Mouse (Mus musculus): ENCODE measurements around the gene Egflam. TPM values are rescaled to one million over a fixed set of nuclear protein-coding genes. Genes with fewer than 3 reads are reported as not detected.

Egflam gene
- total and polyA plus RNA-seq, 3 experiments, result not detected

- H3K9me3 ChIP-seq (replicated peaks; ENCODE audit: low read length), result no peaks in the 10 kb centered on the region
- peak; percentile 2 for DNase-seq (ENCODE audit: extremely low read depth)
- H3K36me3 ChIP-seq (replicated peaks in 1 of 2; ENCODE audit: control insufficient read depth in 1 of 2, insufficient read depth in 1 of 2, low read length in 1 of 2), result no peaks in the 10 kb centered on the region
- TF ChIP-seq POLR2A (IDR thresholded peaks at IDR 0.05; ENCODE audit: low read depth, low read length) (no peak), JUN (IDR thresholded peaks at IDR 0.05; ENCODE audit: insufficient read depth, low read depth, low read length) (no peak), MEF2A (IDR thresholded peaks at IDR 0.05; ENCODE audit: borderline replicate concordance, low read depth, low read length) (no peak), MYC (IDR thresholded peaks at IDR 0.05; ENCODE audit: low read depth, low read length) (no peak), ELF1 (IDR thresholded peaks at IDR 0.05; ENCODE audit: low read depth, low read length) (no peak), CHD1 (IDR thresholded peaks at IDR 0.05; ENCODE audit: low read depth, low read length) (no peak), ZNF384 (IDR thresholded peaks at IDR 0.05; ENCODE audit: low read depth, low read length) (no peak), ETS1 (conservative IDR thresholded peaks at IDR 0.05; ENCODE audit: low read depth, low read length) (no peak), CHD2 (IDR thresholded peaks at IDR 0.05; ENCODE audit: low read length) (no peak), USF2 (conservative IDR thresholded peaks at IDR 0.05; ENCODE audit: low read depth, low read length) (no peak)
- dilution Hi-C loops (cut with MboI; ENCODE audit: extremely low pct_ligation_motif_present, extremely low pct_unique_long_range_greater_than_20kb, low sequenced_read_pairs) (no loop called here), in situ Hi-C loops (cut with MboI; ENCODE audit: low pct_ligation_motif_present, low pct_unique_long_range_greater_than_20kb, low sequenced_read_pairs) (no loop called here)
- no peak overlapping the region for H3K9ac ChIP-seq (ENCODE audit: insufficient read depth, low read depth)
- H3K27me3 ChIP-seq (replicated peaks), result peaks cover 81% of the 10 kb centered on the region
- H3K27ac ChIP-seq (ENCODE audit: insufficient read depth, low read depth), result no peak overlapping the region
- H3K4me3 ChIP-seq (replicated peaks in 1 of 3; ENCODE audit: low read depth in 2 of 3, low read length in 2 of 3, poor library complexity in 1 of 3), result no peak overlapping the region
- H3K4me2 ChIP-seq (ENCODE audit: insufficient read depth, low read depth, poor library complexity, severe bottlenecking), result no peak overlapping the region
- 0 out of 4 replicates have a peak, but pooled peaks cover 2 to 3% of the 10 kb centered on the region in 2 experiments for H3K4me1 ChIP-seq (ENCODE audit: control insufficient read depth in 1 of 2, insufficient read depth in 2 of 2)
- no peaks in the 10 kb centered on the region for H3K79me2 ChIP-seq (replicated peaks; ENCODE audit: control insufficient read depth, extremely low read depth, insufficient read depth, poor library complexity, severe bottlenecking)
Measured at GRCm38 (mm10) chr15:7187682-7188081, 210.5 kb downstream of the Egflam start.

GRCm38 (mm10) chr15:7180576-7180975 lies 217.6 kb downstream of the Egflam start:
- dilution Hi-C loops (cut with MboI; ENCODE audit: extremely low pct_ligation_motif_present, extremely low pct_unique_long_range_greater_than_20kb, low sequenced_read_pairs), result no loop called here
- Histone ChIP-seq H3K4me3 (replicated peaks in 1 of 3; ENCODE audit: low read depth in 2 of 3, low read length in 2 of 3, poor library complexity in 1 of 3) (no peak overlapping the region), H3K9ac (ENCODE audit: insufficient read depth, low read depth) (no peak overlapping the region), H3K79me2 (replicated peaks; ENCODE audit: control insufficient read depth, extremely low read depth, insufficient read depth, poor library complexity, severe bottlenecking) (no peaks in the 10 kb centered on the region), H3K27me3 (replicated peaks) (peaks cover 71% of the 10 kb centered on the region), H3K36me3 (replicated peaks in 1 of 2; ENCODE audit: control insufficient read depth in 1 of 2, insufficient read depth in 1 of 2, low read length in 1 of 2) (no peaks in the 10 kb centered on the region), H3K4me1 (ENCODE audit: control insufficient read depth in 1 of 2, insufficient read depth in 2 of 2) (no peaks in the 10 kb centered on the region), H3K4me2 (ENCODE audit: insufficient read depth, low read depth, poor library complexity, severe bottlenecking) (no peak overlapping the region), H3K27ac (ENCODE audit: insufficient read depth, low read depth) (no peak overlapping the region), H3K9me3 (replicated peaks; ENCODE audit: low read length) (no peaks in the 10 kb centered on the region)
- no peak for DNase-seq (ENCODE audit: extremely low read depth)
- no peak for TF ChIP-seq ZNF384 (IDR thresholded peaks at IDR 0.05; ENCODE audit: low read depth, low read length)
- TF ChIP-seq MAZ (IDR thresholded peaks at IDR 0.05; ENCODE audit: low read depth, low read length), result no peak
- TF ChIP-seq SIN3A (IDR thresholded peaks at IDR 0.05; ENCODE audit: low read length), result no peak
- no peak for TF ChIP-seq USF1 (IDR thresholded peaks at IDR 0.05; ENCODE audit: low read depth, low read length)
- no peak for TF ChIP-seq PAX5 (IDR thresholded peaks at IDR 0.05; ENCODE audit: low read length)
- no peak for TF ChIP-seq JUND (conservative IDR thresholded peaks at IDR 0.05; ENCODE audit: low read depth, low read length)
- no peak for TF ChIP-seq ETS1 (conservative IDR thresholded peaks at IDR 0.05; ENCODE audit: low read depth, low read length)
- in situ Hi-C loops (cut with MboI; ENCODE audit: low pct_ligation_motif_present, low pct_unique_long_range_greater_than_20kb, low sequenced_read_pairs), result no loop called here

GRCm38 (mm10) chr15:7173776-7174175 lies 224.4 kb downstream of the Egflam start:
- Histone ChIP-seq H3K4me3 (replicated peaks in 1 of 3; ENCODE audit: low read depth in 2 of 3, low read length in 2 of 3, poor library complexity in 1 of 3) (no peak overlapping the region), H3K9me3 (replicated peaks; ENCODE audit: low read length) (no peaks in the 10 kb centered on the region), H3K79me2 (replicated peaks; ENCODE audit: control insufficient read depth, extremely low read depth, insufficient read depth, poor library complexity, severe bottlenecking) (no peaks in the 10 kb centered on the region), H3K36me3 (replicated peaks in 1 of 2; ENCODE audit: control insufficient read depth in 1 of 2, insufficient read depth in 1 of 2, low read length in 1 of 2) (no peaks in the 10 kb centered on the region), H3K9ac (ENCODE audit: insufficient read depth, low read depth) (no peak overlapping the region), H3K27ac (ENCODE audit: insufficient read depth, low read depth) (no peak overlapping the region), H3K27me3 (replicated peaks) (peaks cover 67% of the 10 kb centered on the region), H3K4me2 (ENCODE audit: insufficient read depth, low read depth, poor library complexity, severe bottlenecking) (no peak overlapping the region), H3K4me1 (ENCODE audit: control insufficient read depth in 1 of 2, insufficient read depth in 2 of 2) (no peaks in the 10 kb centered on the region)
- dilution Hi-C loops (cut with MboI; ENCODE audit: extremely low pct_ligation_motif_present, extremely low pct_unique_long_range_greater_than_20kb, low sequenced_read_pairs), result no loop called here
- DNase-seq (ENCODE audit: extremely low read depth), result no peak
- TF ChIP-seq HCFC1 (IDR thresholded peaks at IDR 0.05; ENCODE audit: low read depth, low read length) (no peak), USF1 (IDR thresholded peaks at IDR 0.05; ENCODE audit: low read depth, low read length) (no peak), GABPA (IDR thresholded peaks at IDR 0.05; ENCODE audit: insufficient replicate concordance, low read depth, low read length) (no peak), SMC3 (IDR thresholded peaks at IDR 0.05; ENCODE audit: low read depth, low read length) (no peak), MXI1 (IDR thresholded peaks at IDR 0.05; ENCODE audit: low read depth, low read length) (no peak), JUND (conservative IDR thresholded peaks at IDR 0.05; ENCODE audit: low read depth, low read length) (no peak), EP300 (IDR thresholded peaks at IDR 0.05; ENCODE audit: low read length) (no peak), MYC (IDR thresholded peaks at IDR 0.05; ENCODE audit: low read depth, low read length) (no peak), POLR2A (IDR thresholded peaks at IDR 0.05; ENCODE audit: low read depth, low read length) (no peak), CHD2 (IDR thresholded peaks at IDR 0.05; ENCODE audit: low read length) (no peak), MAFK (IDR thresholded peaks at IDR 0.05; ENCODE audit: insufficient replicate concordance, low read length) (no peak), RCOR1 (conservative IDR thresholded peaks at IDR 0.05; ENCODE audit: low read depth, low read length) (no peak), ZKSCAN1 (IDR thresholded peaks at IDR 0.05; ENCODE audit: borderline replicate concordance, low read depth, low read length) (no peak), ZNF384 (IDR thresholded peaks at IDR 0.05; ENCODE audit: low read depth, low read length) (no peak), ZC3H11A (IDR thresholded peaks at IDR 0.05; ENCODE audit: low read depth, low read length) (no peak), ZMIZ1 (IDR thresholded peaks at IDR 0.05; ENCODE audit: low read depth, low read length) (no peak), CHD1 (IDR thresholded peaks at IDR 0.05; ENCODE audit: low read depth, low read length) (no peak), TCF12 (IDR thresholded peaks at IDR 0.05; ENCODE audit: low read depth, low read length) (no peak)
- in situ Hi-C loops (cut with MboI; ENCODE audit: low pct_ligation_motif_present, low pct_unique_long_range_greater_than_20kb, low sequenced_read_pairs), result no loop called here
